Mouse (Mus musculus) kidney, postnatal 0 days (tissue): ENCODE data around the gene Eml1. TPM values are rescaled to one million over a fixed set of nuclear protein-coding genes. Genes with fewer than 3 reads are reported as not detected.

ENCODE experiments used
- ATAC-seq: fragments of 200-750 bp; cut with Nextera tagmentation; replicated peaks from 2 replicates; pipeline ENCODE4 v1.8.0; 2017; ENCODE audit warnings: low read depth, moderate number of reproducible peaks, moderate TSS enrichment, moderate library complexity; ENCODE audit not compliant: low FRiP score
- DNase-seq: peaks from one replicate; pipeline ENCODE4 v3.0.0-alpha.2; 2016; ENCODE audit warnings: low spot score
- H3K27ac ChIP-seq: fragments of 300-500 bp; sonication (generic); 2 replicates; pipeline ENCODE4 v1.5.1; 2014; ENCODE audit warnings: mild to moderate bottlenecking
- H3K27me3 ChIP-seq: fragments of 300-500 bp; sonication (generic); 2 replicates; pipeline ENCODE4 v1.6.1; 2014; ENCODE audit warnings: low read length, mixed read lengths; ENCODE audit not compliant: insufficient read depth
- H3K36me3 ChIP-seq: fragments of 300-500 bp; sonication (generic); 2 replicates; pipeline ENCODE4 v1.6.1; 2014; ENCODE audit warnings: low read length, mixed read lengths; ENCODE audit not compliant: insufficient read depth
- H3K4me1 ChIP-seq: fragments of 300-500 bp; sonication (generic); replicated peaks from 2 replicates; pipeline ENCODE4 v1.6.1; 2014; ENCODE audit warnings: antibody characterized with exemption, low read length, mixed read lengths; ENCODE audit not compliant: insufficient read depth
- H3K4me2 ChIP-seq: fragments of 300-500 bp; sonication (generic); 2 replicates; pipeline ENCODE4 v1.6.1; 2014; ENCODE audit warnings: mild to moderate bottlenecking, low read length, moderate library complexity, mixed read lengths
- H3K4me3 ChIP-seq: fragments of 300-500 bp; sonication (generic); replicated peaks from 2 replicates; pipeline ENCODE4 v1.5.1; 2014; ENCODE audit warnings: low read depth, low read length
- H3K9ac ChIP-seq: fragments of 300-500 bp; sonication (generic); 2 replicates; pipeline ENCODE4 v1.6.1; 2014; ENCODE audit warnings: low read depth, low read length
- H3K9me3 ChIP-seq: fragments of 300-500 bp; sonication (generic); replicated peaks from 2 replicates; pipeline ENCODE4 v1.6.1; 2016; ENCODE audit warnings: low read length, inconsistent platforms, mixed read lengths
- CTCF ChIP-seq: IDR thresholded peaks from 2 replicates; pipeline ENCODE4 v1.5.1; 2016; ENCODE audit warnings: antibody characterized with exemption, low read depth, mild to moderate bottlenecking, moderate library complexity
- WGBS: fragments of 180-500 bp; shearing (Covaris S2); extraction: QIAGEN DNeasy Blood & Tissue Kit; methylation state at CpG from one replicate; pipeline ENCODE4 v1.1.7; 2014; 5-methylcytosine and 5-hydroxymethylcytosine counted together
- polyA plus RNA-seq: library from polyadenylated mRNA; unstranded; fragments of >200 nt; fragmentation: Nextera tagmentation; extraction: Ambion mirVana; gene quantifications from 2 replicates; pipeline ENCODE4 v1.2.1, GENCODE M21; 2015

Eml1 gene
- polyA plus RNA-seq, 1 experiment from 2014 or later: 39.0 TPM

- H3K9ac ChIP-seq: no peak overlapping the region
- no peak overlapping the region for H3K4me3 ChIP-seq
- DNase-seq (peak; percentile 71), ATAC-seq (peak; percentile 45; the same call in 1 of the 2 replicates)
- peaks cover 12% of the 10 kb centered on the region for H3K4me1 ChIP-seq
- no peaks in the 10 kb centered on the region for H3K9me3 ChIP-seq
- 76% methylated on average over 11 of the region's 11 CpGs for WGBS
- H3K4me2 ChIP-seq: no peak overlapping the region
- H3K27me3 ChIP-seq: no peaks in the 10 kb centered on the region
- peak overlapping the region; percentile 43 for H3K27ac ChIP-seq
- no peaks in the 10 kb centered on the region for H3K36me3 ChIP-seq
- no peak for TF ChIP-seq CTCF
Observed at GRCm38 (mm10) chr12:108444166-108445115, 73.7 kb downstream of the Eml1 start.

GRCm38 (mm10) chr12:108446721-108447120 is 76.0 kb downstream of the Eml1 start:
- WGBS: 95% methylated on average over 2 of the region's 2 CpGs
- ATAC-seq: no peak
- TF ChIP-seq CTCF: no peak

GRCm38 (mm10) chr12:108448396-108448795 is 77.6 kb downstream of the Eml1 start:
- no peak for TF ChIP-seq CTCF
- no peak overlapping the region for H3K9ac ChIP-seq
- ATAC-seq: no peak
- no peaks in the 10 kb centered on the region for H3K27me3 ChIP-seq
- H3K36me3 ChIP-seq: no peaks in the 10 kb centered on the region
- no peak overlapping the region for H3K27ac ChIP-seq
- H3K9me3 ChIP-seq: no peaks in the 10 kb centered on the region
- H3K4me1 ChIP-seq: peaks cover 19% of the 10 kb centered on the region; the same call in 1 of the 2 replicates
- WGBS: 72% methylated on average over 7 of the region's 7 CpGs
- no peak overlapping the region for H3K4me3 ChIP-seq
- H3K4me2 ChIP-seq: no peak overlapping the region
- no peak for DNase-seq

More at GRCm38 (mm10) chr12:108446721-108447120, 76.0 kb downstream of the Eml1 start:
- H3K4me3 ChIP-seq: no peak overlapping the region
- H3K36me3 ChIP-seq: no peaks in the 10 kb centered on the region
- H3K9ac ChIP-seq: no peak overlapping the region
- H3K4me2 ChIP-seq: no peak overlapping the region
- peaks cover 19% of the 10 kb centered on the region for H3K4me1 ChIP-seq
- no peak overlapping the region for H3K27ac ChIP-seq
- no peaks in the 10 kb centered on the region for H3K9me3 ChIP-seq
- no peak for DNase-seq
- no peaks in the 10 kb centered on the region for H3K27me3 ChIP-seq

DNA sequence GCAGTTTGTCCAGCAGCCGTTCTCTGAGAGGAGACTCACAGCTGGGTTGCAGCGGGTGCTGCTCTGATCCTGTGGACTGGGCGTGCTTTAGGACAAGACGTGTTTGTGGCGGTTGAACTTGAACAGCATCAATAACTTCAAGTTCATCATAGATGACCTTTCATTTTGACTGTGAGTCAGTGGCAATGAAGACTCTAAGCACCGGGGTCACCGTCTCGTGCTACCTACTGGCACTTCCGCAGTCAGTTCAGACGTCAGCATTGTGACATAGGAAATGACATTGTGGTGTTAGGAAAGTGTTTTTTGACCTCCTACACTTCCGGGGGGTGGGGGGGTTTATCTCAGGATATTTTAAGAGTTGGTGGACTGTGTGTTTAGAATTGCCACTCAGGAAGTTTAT is 79.2 kb downstream of the Eml1 start:
- Histone ChIP-seq H3K27me3 (no peaks in the 10 kb centered on the region), H3K36me3 (no peaks in the 10 kb centered on the region), H3K9ac (no peak overlapping the region), H3K4me2 (no peak overlapping the region), H3K9me3 (no peaks in the 10 kb centered on the region), H3K4me1 (peaks cover 14% of the 10 kb centered on the region; the same call in 1 of the 2 replicates), H3K4me3 (no peak overlapping the region), H3K27ac (no peak overlapping the region)
- WGBS: 60% methylated on average over 11 of the region's 11 CpGs
- TF ChIP-seq CTCF: no peak
- DNase-seq (no peak), ATAC-seq (no peak)

- Histone ChIP-seq H3K9ac (no peak overlapping the region), H3K4me1 (peaks cover 14% of the 10 kb centered on the region; the same call in 1 of the 2 replicates), H3K4me3 (no peak overlapping the region), H3K27me3 (no peaks in the 10 kb centered on the region), H3K27ac (no peak overlapping the region), H3K9me3 (no peaks in the 10 kb centered on the region), H3K36me3 (no peaks in the 10 kb centered on the region), H3K4me2 (no peak overlapping the region)
- WGBS: 66% methylated on average over 5 of the region's 5 CpGs
- ATAC-seq (no peak), DNase-seq (no peak)
- TF ChIP-seq CTCF: no peak
Observed at GRCm38 (mm10) chr12:108450546-108450945, 79.8 kb downstream of the Eml1 start.

- ATAC-seq: peak; percentile 74; the same call in 1 of the 2 replicates
- 39% methylated on average over 16 of the region's 16 CpGs for WGBS
- Histone ChIP-seq H3K9ac (no peak overlapping the region), H3K27ac (no peak overlapping the region), H3K9me3 (no peaks in the 10 kb centered on the region), H3K4me3 (no peak overlapping the region), H3K36me3 (no peaks in the 10 kb centered on the region), H3K27me3 (no peaks in the 10 kb centered on the region), H3K4me1 (peaks cover 12% of the 10 kb centered on the region; the same call in 1 of the 2 replicates), H3K4me2 (no peak overlapping the region)
- no peak for DNase-seq
- TF ChIP-seq CTCF: no peak
Observed at GRCm38 (mm10) chr12:108452151-108452874, 81.6 kb downstream of the Eml1 start.
